Comparison of ENCODE assay signal across 19 mouse cellular contexts in the genomic region with DNA sequence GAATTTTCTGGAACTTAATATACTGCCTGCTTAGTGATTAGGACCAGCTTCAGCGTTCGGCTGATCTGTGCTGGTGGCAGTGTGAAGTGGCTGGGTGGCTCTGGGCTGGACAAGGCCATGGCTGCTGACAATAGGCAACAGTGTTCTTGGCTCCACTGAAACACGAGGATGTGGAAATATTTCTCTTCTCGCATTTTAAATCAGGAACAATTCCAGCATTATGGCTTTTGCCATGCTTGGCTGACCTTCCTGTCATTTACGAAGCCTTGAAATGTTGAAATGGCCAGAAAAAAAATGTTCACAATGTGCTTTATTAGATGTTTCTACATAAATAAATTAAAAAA. TPM values are rescaled to one million over a fixed set of nuclear protein-coding genes. Genes with fewer than 3 reads are reported as not detected.
DNase-seq lines count a peak whose midpoint lies in the region; ATAC-seq and TF ChIP-seq lines count a peak whose summit lies in the region.
"Had no signal": no experiment of that assay in that cellular context is flagged by ENCODE, and none has a peak within 500 bp of the region (broad histone marks: within the 10 kb centered on the region; RNA-seq: fewer than 3 reads in every experiment).

No protein-coding gene starts in this region.

- no peak for ATAC-seq in cerebellum, adult (ENCODE audit: insufficient number of reproducible peaks, low FRiP score, low TSS enrichment)
- no peak for ATAC-seq in granulocyte monocyte progenitor cell, adult 5-6 weeks (replicated peaks; ENCODE audit: poor library complexity, severe bottlenecking)
- ATAC-seq: forebrain, embryonic 15.5 days; hindbrain, postnatal 0 days had no signal

- intact Hi-C loops in left cerebral cortex, adult 2 months (cut with DNase I) = no loop called here

- peak; percentile 40 for DNase-seq in adrenal gland, adult 8-10 months
- DNase-seq in adrenal gland, postnatal 4 days (ENCODE audit: low spot score in 2 of 2) = no peak
- no peak for DNase-seq in left cerebral cortex, adult 2 months (ENCODE audit: extremely low spot score in 1 of 2, low spot score in 2 of 2)
- no peak for DNase-seq in left cerebral cortex, adult 11 months (ENCODE audit: low spot score)
- peak; percentile 81 for DNase-seq in adipocyte (ENCODE audit: low spot score)
- DNase-seq in brain, adult 2 months (ENCODE audit: low read depth, low spot score) = peak; percentile 72
- DNase-seq: cerebellum, adult 11 months; cerebellum, adult 8-10 months; cerebellum, postnatal 14 days; gastrocnemius, postnatal 10 days; heart, adult 2 months; heart, postnatal 14 days had no signal

- no peak overlapping the region for H3K4me3 ChIP-seq in left cerebral cortex, adult 2 months
- H3K4me3 ChIP-seq: embryonic facial prominence, embryonic 12.5 days; forebrain, embryonic 15.5 days; heart, adult 2 months; heart, embryonic 15.5 days; hindbrain, embryonic 13.5 days had no signal

- H3K27ac ChIP-seq in left cerebral cortex, adult 2 months = peak overlapping the region; percentile 44; the same call in 1 of the 2 replicates
- H3K27ac ChIP-seq: embryonic facial prominence, embryonic 12.5 days; forebrain, embryonic 15.5 days; heart, adult 2 months; heart, embryonic 15.5 days; hindbrain, embryonic 13.5 days; hindbrain, postnatal 0 days had no signal

- no peak for TF ChIP-seq CTCF in left cerebral cortex, adult 2 months (IDR thresholded peaks at IDR 0.05)

RNA-seq across cellular contexts. Expression of a gene that starts 32.7 kb away (rescaled TPM):
- 10 to 100 TPM; 11.7 to 28.2 (median 16.2) TPM for total RNA-seq in adrenal gland, adult 8-10 months (2022)
- total RNA-seq in adrenal gland, postnatal 4 days (2021) = 10 to 100 TPM; 15.4 to 17.2 TPM
- 10 to 100 TPM; 76.5 to 77.6 TPM for total RNA-seq in left cerebral cortex, adult 2 months (2021)
- 8.7 and 15.9 TPM in 2 replicates for total RNA-seq in granulocyte monocyte progenitor cell, adult 5-6 weeks (2014; fragmentation: Nextera tagmentation)
- 7.6 and 9.0 TPM in 2 replicates for total RNA-seq in granulocyte monocyte progenitor cell, adult 5-6 weeks (2017)

Comparison
In these comparisons a context has a peak if more than half of its experiments do, and no peak if none do; other contexts are left out.
1. DNase-seq: peak in adrenal gland, adult 8-10 months (single experiment), adipocyte (single experiment) and brain, adult 2 months (single experiment); none in adrenal gland, postnatal 4 days (0 of 2), left cerebral cortex, adult 2 months (0 of 2) and left cerebral cortex, adult 11 months (single experiment).